Mouse (Mus musculus): ENCODE measurements around the gene Cdk16. TPM values are rescaled to one million over a fixed set of nuclear protein-coding genes. Genes with fewer than 3 reads are reported as not detected.

Cdk16 gene
- total RNA-seq, 2 experiments from 2014 or later = 321 to 335 TPM

DNA sequence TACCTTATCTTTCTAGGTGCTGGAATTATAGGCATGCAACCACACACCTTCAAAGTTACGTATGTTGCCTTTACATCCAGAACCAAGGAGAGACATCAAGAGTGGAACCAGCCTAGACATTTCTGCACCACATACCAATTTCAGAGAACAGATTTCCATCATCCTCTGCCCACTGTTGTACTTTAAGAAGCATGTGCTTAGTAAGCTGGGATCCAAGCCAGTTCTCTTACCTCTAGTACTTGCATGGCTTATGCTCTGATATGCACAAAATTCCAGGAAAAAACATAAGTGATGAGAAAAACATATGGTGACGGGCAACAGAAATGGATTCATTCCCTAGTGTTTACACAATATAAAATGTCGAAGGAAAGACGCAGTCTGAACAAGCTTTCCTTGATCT is 48.7 kb downstream of the Cdk16 start:
- peak; percentile 7 to 37 for DNase-seq (ENCODE audit: low spot score in 2 of 2)
- intact Hi-C loops (cut with DNase I) = no loop called here

GRCm38 (mm10) chrX:20748829-20749228 is 61.1 kb downstream of the Cdk16 start:
- intact Hi-C loops (cut with DNase I) = no loop called here
- DNase-seq (ENCODE audit: low spot score in 2 of 2) = no peak

Other genes starting within 250 kb of the Cdk16 start
- under 1 TPM in 1 of 2 experiments, not detected in 1; 0.21 TPM for gene Rgn, start 138.2 kb upstream of the Cdk16 start, total RNA-seq (2021)
- 10 to 100 TPM; 40.6 to 42.5 TPM for gene Rbm10, start 70.5 kb upstream of the Cdk16 start, total RNA-seq (2021)
- 100 to 1,000 TPM; 160 to 175 TPM for gene Ndufb11, start 70.3 kb upstream of the Cdk16 start, total RNA-seq (2021)
- 100 to 1,000 TPM; 390 to 391 TPM for gene Uba1, start 29.6 kb upstream of the Cdk16 start, total RNA-seq (2021)
- gene Usp11, start 16.0 kb downstream of the Cdk16 start, total RNA-seq (2021) = 10 to 100 TPM; 90.5 to 91.9 TPM
- 100 to 1,000 TPM; 198 to 205 TPM for gene Araf, start 109.9 kb downstream of the Cdk16 start, total RNA-seq (2021)
- 1 to 10 TPM in 1 of 2 experiments, not detected in 1; 1.2 TPM for gene Timp1, start 182.2 kb downstream of the Cdk16 start, total RNA-seq (2021)
- 100 to 1,000 TPM; 579 to 600 TPM for gene Syn1, start 233.1 kb downstream of the Cdk16 start, total RNA-seq (2021)
- gene Cfp, start 243.6 kb downstream of the Cdk16 start, total RNA-seq (2021) = 10 to 100 TPM in 1 of 2 experiments, 1 to 10 TPM in 1; 8.1 to 14.5 TPM